Mouse (Mus musculus): ENCODE data around the gene Lyrm9. TPM values are rescaled to one million over a fixed set of nuclear protein-coding genes. Genes with fewer than 3 reads are reported as not detected.

Lyrm9 gene
- polyA plus RNA-seq, 1 experiment, result 24.1 TPM

Other genes with a start within 250 kb of the Lyrm9 start
- 55.9 and 58.6 TPM in 2 replicates for gene Nlk, start 129.2 kb upstream of the Lyrm9 start, polyA plus RNA-seq (2012; rRNA removed)
- gene Ccnq, start 74.9 kb upstream of the Lyrm9 start, polyA plus RNA-seq (2012; rRNA removed), result 28.8 and 34.8 TPM in 2 replicates
- 1.0 and 1.1 TPM in 2 replicates for gene Nos2, start 94.2 kb downstream of the Lyrm9 start, polyA plus RNA-seq (2012; rRNA removed)
- gene Lgals9, start 158.4 kb downstream of the Lyrm9 start, polyA plus RNA-seq (2012; rRNA removed), result 15.0 and 17.9 TPM in 2 replicates